Mouse (Mus musculus): ENCODE results near the gene Pdxdc1. TPM values are rescaled to one million over a fixed set of nuclear protein-coding genes. Genes with fewer than 3 reads are reported as not detected.
A peak's percentile ranks its signal among the peaks of the same experiment; 100 is the strongest.
"Not testable (repeated sequence)": the region's sequence is repeated elsewhere in the genome, so short reads cannot be mapped to it uniquely, and the experiment has no call there.

Pdxdc1 gene
- polyA plus RNA-seq, 1 experiment from 2014 or later, result 76.4 TPM

GRCm38 (mm10) chr16:13818560-13819393 is 84.2 kb downstream of the Pdxdc1 start, which contains the start of gene Ntan1:
TSS of gene Ntan1 (plus strand) at chr16:13818845.
- 0% methylated on average over 56 of the region's 58 CpGs for WGBS
- peak; percentile 97 for ATAC-seq
- Histone ChIP-seq H3K4me3 (ENCODE audit: low read depth, low read length) (peak within 1 kb of the TSS; percentile 85), H3K4me2 (ENCODE audit: low read length) (peak within 1 kb of the TSS; percentile 73), H3K36me3 (ENCODE audit: control insufficient read depth, insufficient read depth, low read length) (peaks cover 6% of the 10 kb centered on the region; the same call in 1 of the 2 replicates), H3K27me3 (ENCODE audit: control insufficient read depth, insufficient read depth, low read depth, low read length) (no peaks in the 10 kb centered on the region), H3K4me1 (ENCODE audit: control insufficient read depth, insufficient read depth, low read length) (peaks cover 20% of the 10 kb centered on the region), H3K9ac (ENCODE audit: low read depth, low read length) (peak within 1 kb of the TSS; percentile 94), H3K27ac (ENCODE audit: low read length) (peak within 1 kb of the TSS; percentile 90), H3K9me3 (replicated peaks; ENCODE audit: control insufficient read depth, low read length, poor library complexity, severe bottlenecking) (no peaks in the 10 kb centered on the region)

DNA sequence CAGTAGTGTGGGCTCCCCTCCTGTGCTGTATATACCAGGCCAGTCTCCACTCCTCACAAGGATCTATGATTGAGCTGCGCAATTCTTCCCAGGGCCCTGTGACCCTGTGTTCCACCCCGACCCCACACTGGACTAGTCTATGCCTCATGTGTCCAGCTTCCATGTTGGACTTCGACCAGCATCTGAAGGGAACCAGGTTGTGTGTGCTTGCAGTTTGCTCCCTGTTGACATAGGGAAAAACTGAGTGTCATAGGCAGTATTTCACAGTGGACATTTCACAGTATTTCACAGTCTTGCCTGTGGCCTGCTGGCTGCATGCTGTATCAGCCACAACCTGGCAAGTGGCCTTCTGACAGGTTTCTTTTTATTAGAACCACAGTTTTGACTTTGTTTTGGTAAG is 89.7 kb downstream of the Pdxdc1 start:
- H3K4me2 ChIP-seq (ENCODE audit: low read length), result no peak overlapping the region
- H3K27me3 ChIP-seq (ENCODE audit: control insufficient read depth, insufficient read depth, low read depth, low read length), result no peaks in the 10 kb centered on the region
- H3K36me3 ChIP-seq (ENCODE audit: control insufficient read depth, insufficient read depth, low read length), result peaks cover 39% of the 10 kb centered on the region
- no peaks in the 10 kb centered on the region for H3K9me3 ChIP-seq (replicated peaks; ENCODE audit: control insufficient read depth, low read length, poor library complexity, severe bottlenecking)
- peaks cover 3% of the 10 kb centered on the region for H3K4me1 ChIP-seq (ENCODE audit: control insufficient read depth, insufficient read depth, low read length)
- no peak overlapping the region for H3K4me3 ChIP-seq (ENCODE audit: low read depth, low read length)
- no peak for ATAC-seq
- no peak overlapping the region for H3K9ac ChIP-seq (ENCODE audit: low read depth, low read length)
- no peak overlapping the region for H3K27ac ChIP-seq (ENCODE audit: low read length)
- WGBS, result 95% methylated on average over 3 of the region's 3 CpGs

DNA sequence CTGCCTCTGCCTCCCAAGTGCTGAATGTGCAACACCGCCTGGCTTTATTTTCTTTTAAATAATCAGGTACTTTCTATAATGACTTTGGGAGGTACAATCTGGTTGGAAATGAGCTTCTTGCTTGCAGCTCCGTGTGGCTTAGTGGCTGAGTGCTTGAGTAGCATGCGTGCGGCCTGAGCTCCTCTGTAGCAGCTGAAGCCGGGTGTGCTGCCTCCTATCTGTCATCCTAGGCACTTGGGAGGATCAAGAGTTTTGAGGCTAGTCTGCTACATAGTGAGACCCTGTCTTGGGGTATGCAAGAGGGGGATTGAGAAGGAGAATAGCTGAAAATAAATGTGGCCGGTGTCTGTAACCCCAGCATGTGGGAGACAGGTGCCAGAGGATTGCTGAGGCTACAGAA is 90.8 kb downstream of the Pdxdc1 start:
- H3K27ac ChIP-seq (ENCODE audit: low read length), result no peak overlapping the region
- peaks cover 42% of the 10 kb centered on the region for H3K36me3 ChIP-seq (ENCODE audit: control insufficient read depth, insufficient read depth, low read length)
- WGBS, result 92% methylated on average over 6 of the region's 6 CpGs
- H3K4me2 ChIP-seq (ENCODE audit: low read length), result no peak overlapping the region
- H3K9ac ChIP-seq (ENCODE audit: low read depth, low read length), result no peak overlapping the region
- H3K4me3 ChIP-seq (ENCODE audit: low read depth, low read length), result no peak overlapping the region
- no peaks in the 10 kb centered on the region for H3K4me1 ChIP-seq (ENCODE audit: control insufficient read depth, insufficient read depth, low read length)
- H3K9me3 ChIP-seq (replicated peaks; ENCODE audit: control insufficient read depth, low read length, poor library complexity, severe bottlenecking), result no peaks in the 10 kb centered on the region
- no peak for ATAC-seq
- no peaks in the 10 kb centered on the region for H3K27me3 ChIP-seq (ENCODE audit: control insufficient read depth, insufficient read depth, low read depth, low read length)

- ATAC-seq, result no peak
- no peaks in the 10 kb centered on the region for H3K9me3 ChIP-seq (replicated peaks; ENCODE audit: control insufficient read depth, low read length, poor library complexity, severe bottlenecking)
- WGBS, result 93% methylated on average over 7 of the region's 7 CpGs
- H3K27ac ChIP-seq (ENCODE audit: low read length), result no peak overlapping the region
- H3K4me2 ChIP-seq (ENCODE audit: low read length), result no peak overlapping the region
- H3K36me3 ChIP-seq (ENCODE audit: control insufficient read depth, insufficient read depth, low read length), result peaks cover 45% of the 10 kb centered on the region
- no peak overlapping the region for H3K9ac ChIP-seq (ENCODE audit: low read depth, low read length)
- H3K4me1 ChIP-seq (ENCODE audit: control insufficient read depth, insufficient read depth, low read length), result no peaks in the 10 kb centered on the region
- no peak overlapping the region for H3K4me3 ChIP-seq (ENCODE audit: low read depth, low read length)
- no peaks in the 10 kb centered on the region for H3K27me3 ChIP-seq (ENCODE audit: control insufficient read depth, insufficient read depth, low read depth, low read length)
Measured at GRCm38 (mm10) chr16:13808410-13808809, 94.5 kb downstream of the Pdxdc1 start.

GRCm38 (mm10) chr16:13807616-13808015 is 95.3 kb downstream of the Pdxdc1 start:
- Histone ChIP-seq H3K9ac (ENCODE audit: low read depth, low read length) (no peak overlapping the region), H3K4me3 (ENCODE audit: low read depth, low read length) (no peak overlapping the region), H3K27ac (ENCODE audit: low read length) (no peak overlapping the region), H3K9me3 (replicated peaks; ENCODE audit: control insufficient read depth, low read length, poor library complexity, severe bottlenecking) (no peaks in the 10 kb centered on the region), H3K4me1 (ENCODE audit: control insufficient read depth, insufficient read depth, low read length) (no peaks in the 10 kb centered on the region), H3K4me2 (ENCODE audit: low read length) (no peak overlapping the region), H3K36me3 (ENCODE audit: control insufficient read depth, insufficient read depth, low read length) (peaks cover 43% of the 10 kb centered on the region), H3K27me3 (ENCODE audit: control insufficient read depth, insufficient read depth, low read depth, low read length) (no peaks in the 10 kb centered on the region)
- no peak for ATAC-seq
- WGBS, result 97% methylated on average over 4 of the region's 4 CpGs

DNA sequence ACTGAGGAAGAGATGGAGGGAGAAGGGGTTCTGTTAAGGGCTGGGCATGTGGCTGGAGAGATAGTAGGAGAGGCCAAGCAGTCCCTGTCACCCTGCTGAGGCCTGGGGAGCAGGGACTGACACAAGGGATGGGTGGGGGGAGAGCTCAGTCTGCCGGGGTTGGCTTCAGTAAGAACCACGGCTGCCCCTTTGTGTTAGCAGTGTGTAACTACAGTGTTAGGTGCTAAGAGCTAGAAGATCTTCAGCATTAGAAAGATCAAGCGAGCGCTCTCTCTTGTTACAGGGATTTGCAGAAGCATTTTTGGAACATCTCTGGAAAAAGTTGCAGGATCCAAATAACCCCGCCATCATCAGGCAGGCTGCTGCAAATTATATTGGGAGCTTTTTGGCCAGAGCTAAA is 98.3 kb downstream of the Pdxdc1 start:
- Histone ChIP-seq H3K4me2 (ENCODE audit: low read length) (no peak overlapping the region), H3K36me3 (ENCODE audit: control insufficient read depth, insufficient read depth, low read length) (peaks cover 44% of the 10 kb centered on the region), H3K27me3 (ENCODE audit: control insufficient read depth, insufficient read depth, low read depth, low read length) (no peaks in the 10 kb centered on the region), H3K9me3 (replicated peaks; ENCODE audit: control insufficient read depth, low read length, poor library complexity, severe bottlenecking) (no peaks in the 10 kb centered on the region), H3K9ac (ENCODE audit: low read depth, low read length) (no peak overlapping the region), H3K27ac (ENCODE audit: low read length) (no peak overlapping the region), H3K4me1 (ENCODE audit: control insufficient read depth, insufficient read depth, low read length) (no peaks in the 10 kb centered on the region), H3K4me3 (ENCODE audit: low read depth, low read length) (no peak overlapping the region)
- no peak for ATAC-seq
- WGBS, result 83% methylated on average over 5 of the region's 5 CpGs

- Histone ChIP-seq H3K27me3 (ENCODE audit: control insufficient read depth, insufficient read depth, low read depth, low read length) (no peaks in the 10 kb centered on the region), H3K36me3 (ENCODE audit: control insufficient read depth, insufficient read depth, low read length) (peaks cover 45% of the 10 kb centered on the region), H3K27ac (ENCODE audit: low read length) (no peak overlapping the region), H3K9me3 (replicated peaks; ENCODE audit: control insufficient read depth, low read length, poor library complexity, severe bottlenecking) (no peaks in the 10 kb centered on the region), H3K4me1 (ENCODE audit: control insufficient read depth, insufficient read depth, low read length) (no peaks in the 10 kb centered on the region), H3K9ac (ENCODE audit: low read depth, low read length) (no peak overlapping the region), H3K4me3 (ENCODE audit: low read depth, low read length) (no peak overlapping the region), H3K4me2 (ENCODE audit: low read length) (no peak overlapping the region)
- 96% methylated on average over 4 of the region's 4 CpGs for WGBS
- ATAC-seq, result no peak
Measured at GRCm38 (mm10) chr16:13801231-13801630, 101.7 kb downstream of the Pdxdc1 start.

DNA sequence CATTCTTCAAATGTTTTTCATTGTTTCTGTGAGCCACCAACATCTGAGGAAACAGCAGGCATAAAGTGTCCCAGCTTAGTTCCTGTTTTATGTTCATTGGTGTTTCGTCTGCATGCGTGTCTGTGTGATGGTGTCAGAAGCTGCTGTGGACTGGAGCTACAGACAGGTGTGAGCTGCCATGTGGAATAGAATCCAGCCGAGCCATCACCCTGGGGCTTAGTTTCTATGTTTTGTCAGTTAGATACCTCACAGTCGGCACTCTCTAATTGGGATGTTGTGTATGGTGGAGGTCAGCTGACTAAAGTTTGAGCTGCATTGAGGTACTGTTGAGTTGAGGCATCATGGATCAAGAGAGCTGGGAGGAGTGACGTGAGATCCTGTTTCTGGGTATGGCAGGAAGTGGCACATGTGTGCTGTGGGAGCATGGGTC is 106.2 kb downstream of the Pdxdc1 start:
- Histone ChIP-seq H3K27me3 (ENCODE audit: control insufficient read depth, insufficient read depth, low read depth, low read length) (no peaks in the 10 kb centered on the region), H3K9ac (ENCODE audit: low read depth, low read length) (no peak overlapping the region), H3K27ac (ENCODE audit: low read length) (no peak overlapping the region), H3K36me3 (ENCODE audit: control insufficient read depth, insufficient read depth, low read length) (peaks cover 62% of the 10 kb centered on the region), H3K4me3 (ENCODE audit: low read depth, low read length) (no peak overlapping the region), H3K4me2 (ENCODE audit: low read length) (no peak overlapping the region), H3K9me3 (replicated peaks; ENCODE audit: control insufficient read depth, low read length, poor library complexity, severe bottlenecking) (no peaks in the 10 kb centered on the region), H3K4me1 (ENCODE audit: control insufficient read depth, insufficient read depth, low read length) (no peaks in the 10 kb centered on the region)
- WGBS, result 92% methylated on average over 5 of the region's 5 CpGs
- no peak for ATAC-seq

- H3K36me3 ChIP-seq (ENCODE audit: control insufficient read depth, insufficient read depth, low read length), result peaks cover 58% of the 10 kb centered on the region
- H3K4me3 ChIP-seq (ENCODE audit: low read depth, low read length); H3K4me1 ChIP-seq (ENCODE audit: control insufficient read depth, insufficient read depth, low read length); H3K9me3 ChIP-seq (replicated peaks; ENCODE audit: control insufficient read depth, low read length, poor library complexity, severe bottlenecking); H3K27me3 ChIP-seq (ENCODE audit: control insufficient read depth, insufficient read depth, low read depth, low read length); H3K27ac ChIP-seq (ENCODE audit: low read length); H3K9ac ChIP-seq (ENCODE audit: low read depth, low read length); ATAC-seq; H3K4me2 ChIP-seq (ENCODE audit: low read length): not testable (repeated sequence)
- 92% methylated on average over 2 of the region's 2 CpGs for whole genome bisulfite sequencing
Measured at GRCm38 (mm10) chr16:13793441-13793840, 109.5 kb downstream of the Pdxdc1 start.
